Mouse (Mus musculus) liver, embryonic 14.5 days (tissue): ENCODE results near the gene Ftsj3.

ENCODE experiments used
- CTCF ChIP-seq: IDR thresholded peaks from 2 replicates; pipeline ENCODE4 v1.5.1; 2016; ENCODE audit warnings: antibody characterized with exemption, low read depth, control low read depth
- EP300 ChIP-seq: IDR thresholded peaks from 2 replicates; pipeline ENCODE4 v1.6.1; 2016; ENCODE audit warnings: antibody characterized with exemption, low read depth

DNA sequence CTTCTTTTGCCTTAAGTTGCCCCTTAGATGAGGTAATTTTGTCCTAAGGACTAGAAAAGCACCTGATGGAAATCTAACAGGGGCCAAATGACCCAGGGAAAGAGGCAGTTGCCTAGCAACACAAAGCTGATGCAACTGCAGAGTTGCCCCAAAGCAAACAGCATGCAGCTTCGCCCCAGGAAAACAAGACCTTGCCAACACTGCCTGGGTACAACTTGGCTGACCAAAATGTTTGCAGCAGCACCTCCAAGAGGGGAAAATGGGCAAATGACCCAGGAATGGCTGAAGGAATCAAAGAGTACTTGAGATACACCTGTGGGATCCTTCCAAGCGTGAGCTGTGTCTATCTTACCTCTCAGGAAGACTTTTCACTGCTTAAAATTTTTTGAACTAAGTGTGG lies 36.0 kb upstream of the Ftsj3 start:
- TF ChIP-seq CTCF: no peak
- TF ChIP-seq EP300: no peak
